Mouse (Mus musculus) WW6 (cell line): ENCODE measurements around the gene Pde12.
"Not testable (repeated sequence)": the region's sequence is repeated elsewhere in the genome, so short reads cannot be mapped to it uniquely, and the experiment has no call there.

Source experiments
- DNase-seq: peaks from one replicate; pipeline ENCODE4 v3.0.0-alpha.2; 2013; ENCODE audit warnings: low read depth, low spot score

The Pde12 gene

DNA sequence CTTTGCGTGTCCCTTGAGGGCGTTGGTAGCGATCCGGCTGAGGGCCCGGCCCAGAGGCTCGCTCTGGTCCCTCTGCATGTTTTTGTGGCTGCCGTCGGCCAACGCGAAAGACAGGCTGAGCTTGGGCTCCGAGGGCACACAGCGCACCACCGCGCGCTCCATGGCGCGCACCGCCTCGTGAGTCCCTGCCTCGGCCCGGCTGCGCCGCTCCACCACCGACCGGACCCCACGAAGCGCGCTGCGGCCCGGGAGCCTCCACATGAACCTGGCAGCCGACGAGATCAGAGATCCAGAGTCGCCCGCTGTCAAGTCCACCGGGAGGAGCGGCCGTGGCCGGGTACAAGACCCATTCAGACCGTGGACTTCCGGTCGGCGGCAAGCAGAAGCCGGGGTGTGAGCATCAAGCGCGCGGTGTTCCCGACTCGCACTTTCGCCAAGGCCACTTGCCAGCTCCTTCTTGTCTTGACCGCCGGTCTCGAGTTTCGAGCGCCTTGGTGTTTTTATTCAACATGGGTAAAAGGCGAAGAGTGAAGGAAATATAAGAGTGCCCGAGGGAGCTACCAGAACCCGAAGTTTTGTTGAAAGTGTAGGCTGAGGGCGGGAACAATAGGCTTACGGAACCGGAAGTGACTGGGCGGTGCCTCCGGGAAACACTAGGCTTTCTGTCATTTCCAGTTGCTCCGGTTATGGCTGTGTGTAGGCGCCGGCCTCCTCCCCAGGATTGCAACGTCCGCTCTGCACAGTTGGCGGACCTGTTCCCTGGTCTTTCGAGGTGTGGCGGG, at the start of gene Pde12:
Gene Pde12 (minus strand): TSS at position 592 of the 782 bp plus-strand sequence.
- DNase-seq = peak; percentile 71

DNA sequence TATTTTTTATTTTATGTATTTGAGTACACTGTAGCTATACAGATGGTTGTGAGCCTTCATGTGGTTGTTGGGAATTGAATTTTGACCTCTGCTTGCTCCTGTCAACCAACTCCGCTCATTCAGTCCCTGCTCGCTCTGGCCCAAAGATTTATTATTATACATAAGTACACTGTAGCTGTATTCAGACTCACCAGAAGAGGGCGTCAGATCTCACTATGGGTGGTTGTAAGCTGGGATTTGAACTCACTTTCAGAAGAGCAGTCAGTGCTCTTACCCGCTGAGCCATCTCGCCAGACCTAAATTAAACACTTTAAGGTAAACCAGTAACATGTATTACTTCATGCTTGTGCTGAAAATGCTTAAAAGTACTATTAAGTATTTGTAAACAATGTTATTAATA, 35.6 kb upstream of the Pde12 start:
- DNase-seq = not testable (repeated sequence)

DNA sequence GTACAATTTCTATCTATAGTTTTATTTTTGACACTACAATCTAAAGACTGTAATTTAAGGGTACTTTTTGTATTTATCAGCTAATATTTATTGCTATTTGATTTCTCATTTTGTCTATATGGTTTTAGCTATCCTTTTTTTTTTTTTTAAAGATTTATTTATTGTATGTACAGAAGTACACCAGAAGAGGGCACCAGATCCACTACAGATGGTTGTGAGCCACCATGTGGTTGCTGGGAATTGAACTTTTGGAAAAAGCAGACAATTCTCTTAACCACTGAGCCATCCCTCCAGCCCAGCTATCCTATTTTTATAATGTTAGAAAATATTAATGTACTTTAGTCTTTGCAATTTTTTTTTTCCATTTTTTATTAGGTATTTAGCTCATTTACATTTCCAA, 28.2 kb upstream of the Pde12 start:
- no peak for DNase-seq

DNA sequence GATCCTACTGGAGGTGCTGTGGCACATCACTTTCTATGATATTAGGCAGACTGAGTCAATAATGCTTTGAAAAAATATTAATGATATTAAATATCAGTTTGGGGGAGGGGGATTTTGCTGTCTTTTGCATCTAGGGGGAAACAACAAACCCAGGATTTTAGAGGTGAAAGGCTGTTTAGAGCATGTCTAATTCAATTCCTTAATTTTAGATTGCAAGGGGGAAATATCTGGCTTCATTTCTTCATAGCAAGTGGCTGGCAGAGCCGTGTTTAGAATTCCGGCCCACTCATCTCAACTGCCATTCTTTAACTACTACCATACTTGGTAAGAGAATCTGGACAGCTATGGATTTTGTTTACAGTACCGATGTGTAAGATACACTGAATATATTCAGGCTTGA, 23.3 kb upstream of the Pde12 start, which contains the start of gene Dnah12:
Gene Dnah12 (plus strand): TSS at position 301 of the 400 bp plus-strand sequence.
- no peak for DNase-seq

DNA sequence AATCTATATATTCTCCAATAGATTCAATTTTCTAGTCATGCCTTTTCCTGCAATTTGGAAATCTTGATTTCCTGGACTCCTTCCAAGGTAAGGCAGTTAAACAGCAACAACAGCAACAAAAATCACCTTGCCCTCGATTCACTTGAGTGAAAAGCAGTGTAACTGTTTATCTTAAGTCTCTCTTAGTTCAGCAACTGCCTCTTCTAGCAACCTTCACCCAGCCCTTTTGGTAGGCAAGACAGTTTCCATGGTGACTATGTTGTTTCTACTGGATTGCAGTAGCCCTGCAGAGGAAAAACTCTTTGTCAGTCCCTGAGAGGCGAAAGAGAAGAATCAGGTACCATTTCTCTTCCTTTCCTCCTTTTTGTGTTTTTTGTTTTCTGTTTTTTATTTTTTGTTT, 21.7 kb upstream of the Pde12 start:
- DNase-seq = no peak

DNA sequence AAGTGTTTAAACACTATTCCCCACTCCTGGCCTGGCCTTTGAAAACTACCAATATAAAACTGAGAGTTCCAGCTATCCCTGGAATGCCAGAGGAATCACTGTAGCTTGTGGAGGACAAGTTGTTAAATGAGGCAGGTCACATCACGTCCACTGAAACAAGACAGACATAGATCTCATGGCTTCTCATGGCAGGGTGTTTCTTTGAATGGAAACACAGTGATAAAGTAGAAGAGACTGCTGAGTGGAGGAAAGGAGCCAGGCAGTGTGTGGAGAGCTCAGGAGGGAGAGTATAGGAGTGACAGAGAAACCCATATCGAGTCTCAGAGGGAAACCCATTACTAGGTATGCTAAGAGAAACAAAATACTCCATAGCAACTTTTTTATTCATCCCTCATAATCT, 21.0 kb upstream of the Pde12 start:
- DNase-seq = no peak

DNA sequence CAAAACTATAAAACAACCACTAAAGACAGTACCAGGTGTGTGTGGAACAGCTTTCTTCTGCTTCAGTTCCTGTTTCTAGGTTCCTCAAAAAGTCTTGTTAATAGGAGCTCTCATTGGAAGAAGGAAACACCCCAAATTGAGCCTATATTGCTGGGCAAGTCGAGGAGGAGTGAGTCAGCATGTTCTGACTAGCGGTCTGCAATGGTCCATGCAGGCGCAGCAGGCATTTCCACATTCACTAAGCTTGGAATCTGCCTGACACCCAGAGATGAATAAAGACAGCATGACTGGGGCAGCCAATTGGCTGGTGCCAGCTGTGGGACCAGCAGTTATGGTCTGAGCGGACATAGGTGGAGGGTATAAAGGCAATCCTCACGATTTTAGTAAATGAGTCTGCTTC, 6.1 kb upstream of the Pde12 start:
- no peak for DNase-seq

DNA sequence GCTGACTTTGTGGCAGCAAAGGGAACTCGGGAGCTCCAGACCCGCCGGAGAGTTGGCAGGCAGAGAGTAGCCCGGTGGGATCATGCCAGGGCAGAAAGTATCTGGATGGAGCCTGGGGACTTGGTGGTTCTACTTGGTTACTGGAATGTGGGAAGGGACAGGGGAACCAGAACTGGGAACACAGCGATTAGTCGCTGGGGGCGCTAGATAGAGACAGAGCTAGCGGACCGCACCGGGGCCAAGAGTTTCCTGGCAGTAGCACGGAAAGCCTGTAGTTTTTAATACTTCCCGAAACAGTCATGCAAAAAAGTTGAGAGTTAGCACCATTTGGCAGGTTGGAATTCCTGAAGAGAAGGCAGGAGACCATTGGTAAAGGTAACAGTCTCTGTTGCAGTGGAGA, 5.7 kb upstream of the Pde12 start:
- DNase-seq = peak; percentile 49

DNA sequence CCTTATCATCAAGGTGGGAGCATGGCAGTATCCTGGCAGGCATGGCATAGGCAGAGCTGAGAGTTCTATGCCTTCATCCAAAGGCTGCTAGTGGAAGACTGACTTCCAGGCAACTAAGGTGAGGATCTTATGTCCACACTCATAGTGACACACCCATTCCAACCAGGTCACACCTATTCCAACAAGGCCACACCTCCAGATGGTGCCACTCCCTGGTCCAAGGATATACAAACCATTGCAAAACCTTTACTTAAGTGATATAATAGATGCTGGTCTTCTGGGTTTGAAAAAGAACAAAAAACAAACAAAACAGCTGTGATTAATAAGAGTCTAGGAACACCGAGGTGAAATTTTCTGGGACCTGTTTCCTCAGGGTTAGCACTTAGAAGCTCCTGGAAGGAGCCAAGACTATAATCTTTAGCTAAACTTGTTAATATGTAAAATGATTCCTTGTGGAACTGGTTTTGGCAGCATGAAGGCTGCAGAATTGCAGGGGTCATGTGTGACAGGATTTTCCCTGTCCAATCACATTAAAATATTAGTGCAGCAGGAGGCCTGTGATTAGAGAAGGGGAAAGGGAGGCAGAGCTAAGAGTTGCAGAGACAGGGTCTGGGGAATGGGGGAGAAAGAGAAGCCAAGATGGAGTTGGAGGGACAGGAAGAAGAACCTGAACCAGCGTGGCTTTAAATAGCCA, 4.9 kb upstream of the Pde12 start:
- DNase-seq = not testable (repeated sequence)

DNA sequence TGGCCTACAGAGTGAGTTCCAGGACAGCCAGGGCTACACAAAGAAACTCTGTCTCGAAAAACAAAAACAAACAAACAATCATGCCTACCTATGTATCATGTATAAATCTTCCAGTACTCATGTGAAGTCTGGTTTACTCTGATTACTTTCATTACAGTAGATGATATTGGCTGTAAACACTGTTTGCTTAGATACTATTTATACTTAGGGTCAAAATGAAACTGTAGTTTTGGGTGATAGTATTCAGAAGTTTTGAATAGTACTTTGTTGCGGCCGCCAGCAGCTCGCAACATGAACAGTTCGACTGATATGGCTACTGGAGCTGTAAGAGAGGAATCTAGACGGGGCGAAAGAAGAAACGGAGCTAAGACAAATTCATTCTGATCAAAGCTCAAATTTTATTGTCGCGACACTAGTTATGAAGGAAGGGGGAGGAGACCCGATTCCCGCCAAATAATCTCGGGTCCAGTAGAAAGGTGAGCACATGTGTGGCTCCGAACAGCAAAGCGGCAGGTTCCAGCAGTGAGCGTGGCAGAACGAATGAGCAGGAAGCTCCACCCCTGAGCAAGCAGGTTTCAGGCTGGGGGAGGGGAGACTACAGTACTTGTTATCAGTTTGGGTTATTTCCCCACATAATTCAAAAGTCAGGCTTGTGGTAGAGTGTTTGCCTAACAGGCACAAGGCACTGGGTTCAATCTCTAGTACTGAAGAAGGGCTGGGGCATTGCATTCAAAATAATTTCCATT, 2.4 kb upstream of the Pde12 start:
- DNase-seq = not testable (repeated sequence)

DNA sequence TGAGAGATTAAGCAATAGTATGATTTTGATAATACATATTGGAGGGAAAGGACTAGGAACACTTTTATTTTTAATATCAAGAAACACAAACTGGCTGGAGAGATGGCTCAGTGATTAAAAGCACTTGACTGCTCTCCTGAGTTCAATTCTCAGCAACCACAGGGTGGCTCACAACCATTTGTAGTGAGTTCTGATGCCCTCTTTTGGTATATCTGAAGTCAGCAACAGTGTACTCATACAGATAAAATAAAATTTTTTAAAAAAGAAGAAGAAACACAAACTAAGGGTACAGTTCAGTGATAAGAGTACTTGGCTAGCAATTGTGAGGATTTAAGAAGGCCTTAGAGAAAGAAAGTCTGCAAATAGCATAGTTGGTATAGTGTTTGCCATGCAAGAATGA, 1.3 kb upstream of the Pde12 start:
- no peak for DNase-seq

DNA sequence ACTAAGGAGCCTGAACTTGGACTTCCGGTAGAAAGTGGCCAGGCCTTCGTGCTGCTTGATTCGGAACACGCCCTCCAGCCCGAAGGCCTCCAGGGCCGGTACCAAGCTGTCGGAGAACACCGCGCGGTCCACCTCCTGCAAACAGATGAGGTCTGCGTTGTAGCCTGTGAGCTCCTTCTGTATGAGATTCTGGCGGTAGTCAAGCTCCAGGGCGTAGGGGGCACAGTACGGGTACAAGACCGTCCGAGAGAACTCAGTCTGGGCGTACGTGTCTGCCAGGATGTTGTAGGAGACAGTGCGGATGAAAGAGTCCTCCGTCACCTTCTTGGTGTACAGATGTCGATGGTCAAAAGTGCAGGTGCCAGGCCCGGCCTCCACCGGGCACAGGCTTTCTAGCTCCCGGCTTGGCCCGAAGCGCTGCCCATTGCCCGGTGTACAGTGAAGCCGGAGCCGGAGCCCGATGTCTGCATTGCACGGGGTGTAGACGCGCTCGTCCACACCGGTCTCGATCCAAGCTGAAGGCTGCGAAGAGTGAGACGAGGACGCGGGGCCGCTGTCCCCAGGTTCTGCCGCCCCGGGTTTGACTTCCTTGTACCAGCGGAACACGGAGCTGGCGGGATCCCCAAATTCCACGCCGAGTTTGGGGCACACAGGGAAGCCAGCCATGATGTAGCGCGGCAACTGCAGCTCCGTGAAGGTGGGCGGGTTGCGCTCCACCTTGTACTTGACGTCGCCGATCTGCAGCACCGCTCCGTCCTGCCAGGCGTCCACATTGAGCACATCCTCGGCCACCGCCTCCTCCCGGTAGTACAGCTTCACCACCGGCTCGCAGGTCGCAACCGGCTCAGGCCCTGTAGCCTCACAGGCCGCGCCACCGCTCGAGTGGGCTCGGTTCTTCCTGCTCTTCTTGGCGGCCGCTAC, 1.1 kb downstream of the Pde12 start:
- DNase-seq = no peak

DNA sequence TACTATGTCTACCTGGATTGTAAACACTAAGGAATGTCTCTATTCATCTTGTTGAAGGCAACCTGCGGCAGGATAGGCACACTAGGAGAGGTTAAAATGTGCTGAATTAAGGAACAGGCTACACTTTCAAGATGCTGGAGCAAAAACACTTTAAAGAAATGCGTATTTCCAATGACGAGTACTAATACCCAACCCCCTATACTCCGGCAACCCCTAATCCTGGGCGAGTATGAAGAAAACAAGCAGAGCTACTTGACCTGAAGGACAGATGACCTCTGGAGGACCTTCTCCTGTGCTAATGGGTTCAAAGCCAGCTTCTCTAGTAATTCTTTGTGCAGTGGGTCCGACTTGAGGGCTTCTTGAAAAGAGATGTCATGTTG, 1.7 kb downstream of the Pde12 start:
- no peak for DNase-seq

DNA sequence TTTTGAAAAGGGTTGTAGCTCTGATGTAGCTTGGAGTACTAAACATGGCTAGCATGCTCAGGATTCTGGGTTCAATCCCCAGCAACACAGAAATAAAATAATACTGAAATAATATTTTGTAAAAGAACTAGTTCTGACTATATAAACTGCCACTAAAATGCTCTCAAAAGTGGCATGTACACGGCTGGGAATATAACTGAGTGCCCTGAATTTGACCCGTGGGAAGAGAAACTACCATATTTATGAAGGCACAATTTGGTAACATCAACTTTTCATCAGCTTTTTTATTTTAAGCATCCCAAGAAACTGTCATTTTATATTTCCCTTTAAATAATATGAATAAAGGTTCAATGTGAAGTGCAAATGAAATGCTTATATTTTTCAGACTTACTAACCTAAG, 5.8 kb downstream of the Pde12 start:
- DNase-seq = no peak

DNA sequence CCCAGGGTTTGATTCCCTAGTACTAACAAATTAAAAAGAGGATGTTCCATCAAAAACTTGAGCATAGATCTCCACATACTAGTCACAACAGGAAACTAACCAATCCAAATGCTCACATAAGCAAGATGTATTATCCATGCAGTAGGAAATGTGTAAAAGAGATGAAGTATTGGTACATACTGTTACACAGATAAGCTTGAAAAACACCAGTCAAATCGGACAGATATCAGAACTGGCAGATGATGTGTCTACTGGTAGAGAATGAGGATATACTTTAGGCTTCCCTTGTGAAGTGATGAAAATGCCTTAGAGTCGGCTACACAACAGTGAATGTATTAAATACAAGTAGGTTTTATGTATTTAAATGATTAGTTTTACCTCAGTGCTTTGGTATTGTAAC, 7.2 kb downstream of the Pde12 start:
- DNase-seq = no peak

DNA sequence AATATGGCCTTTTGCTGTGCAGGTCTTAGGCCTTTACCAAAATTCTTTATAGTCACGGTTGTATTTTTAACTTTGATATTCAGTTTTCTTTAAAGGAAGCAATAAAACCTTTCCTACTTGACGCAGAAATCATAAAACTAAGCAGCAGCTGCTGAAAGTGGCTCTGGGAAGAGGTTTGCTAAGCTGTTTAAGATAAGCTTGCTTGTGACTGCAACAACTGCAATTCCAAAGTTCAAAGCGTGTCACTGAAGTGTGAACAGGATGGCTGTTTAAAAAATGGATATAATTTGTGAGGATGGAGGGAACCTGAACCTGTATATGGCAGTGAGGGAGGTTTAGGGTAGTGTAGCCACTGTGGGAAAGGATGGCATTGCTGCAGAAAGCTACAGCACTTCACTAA, 7.7 kb downstream of the Pde12 start:
- DNase-seq = no peak

DNA sequence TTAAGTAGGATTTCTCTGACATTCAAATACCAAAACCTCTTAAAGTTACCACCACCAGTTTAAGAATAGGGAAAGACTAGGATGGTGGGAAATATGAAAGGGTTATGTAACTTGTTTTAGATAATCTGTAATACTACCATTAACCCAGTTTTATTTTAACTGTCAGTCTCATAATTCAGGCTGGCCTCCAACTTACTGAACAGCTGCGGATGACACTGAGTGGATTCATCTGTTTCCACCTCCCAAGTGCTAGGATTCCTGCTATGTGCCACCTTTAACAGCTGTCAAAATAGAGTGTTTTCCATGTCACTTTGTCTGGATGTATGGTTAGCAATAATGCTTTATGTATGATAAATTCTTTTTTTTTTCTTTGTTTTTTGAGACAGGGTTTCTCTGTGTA, 9.4 kb downstream of the Pde12 start:
- no peak for DNase-seq

DNA sequence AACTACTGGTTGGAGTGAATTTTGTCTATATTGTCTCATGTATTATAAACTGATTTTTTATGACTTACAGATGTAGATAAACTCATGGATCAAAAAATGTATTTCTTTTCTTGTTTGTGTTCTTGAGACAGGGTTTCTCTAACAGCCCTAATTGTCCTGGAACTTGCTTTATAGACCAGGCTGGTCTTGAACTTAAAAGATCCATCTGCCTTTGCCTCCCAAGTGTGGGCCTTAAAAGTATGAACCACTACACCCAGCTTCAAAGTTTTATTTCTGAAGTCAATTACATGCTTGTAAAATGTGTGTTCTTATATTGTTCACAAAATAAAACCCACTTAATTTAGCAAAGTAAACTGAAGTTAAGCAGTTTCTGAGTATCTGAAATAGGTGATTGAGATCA, 11.5 kb downstream of the Pde12 start:
- no peak for DNase-seq

DNA sequence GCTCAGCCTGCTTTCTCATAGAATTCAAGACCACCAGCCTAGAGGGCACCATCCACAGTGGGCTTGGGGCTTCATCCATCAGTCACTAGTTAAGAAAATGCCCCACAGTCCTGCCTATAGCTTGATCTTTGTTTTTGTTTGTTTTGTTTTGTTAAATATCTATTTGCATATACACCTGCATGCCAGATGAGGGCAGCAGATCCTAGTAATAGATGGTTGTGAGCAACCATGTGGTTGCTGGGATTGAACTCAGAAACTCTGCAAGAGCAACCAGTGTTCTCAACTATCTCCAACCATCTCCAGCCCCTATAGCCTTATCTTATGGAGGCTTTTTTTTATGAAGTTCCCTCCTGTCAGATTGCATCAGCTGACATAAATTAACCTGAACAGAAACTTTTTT, 17.8 kb downstream of the Pde12 start:
- DNase-seq = no peak

DNA sequence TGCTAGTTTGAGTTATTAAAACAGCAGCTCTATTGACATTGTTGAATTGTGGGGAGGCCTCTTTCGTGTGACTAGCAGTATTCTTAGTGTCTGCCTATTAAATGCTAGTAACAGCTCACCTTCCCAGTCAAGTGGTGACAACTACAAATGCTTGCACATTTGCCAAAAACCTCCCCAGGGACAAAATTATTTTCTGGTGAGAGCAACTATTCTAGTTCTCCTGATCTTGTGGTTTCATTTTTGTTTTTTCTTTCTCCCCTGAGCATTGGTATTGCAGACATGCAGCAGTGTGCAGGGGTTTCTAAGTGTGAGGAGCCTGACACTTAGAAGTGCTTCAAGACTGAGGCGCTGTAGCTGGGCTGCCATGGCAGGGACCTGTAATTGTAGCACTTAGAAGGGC, 21.9 kb downstream of the Pde12 start:
- no peak for DNase-seq

DNA sequence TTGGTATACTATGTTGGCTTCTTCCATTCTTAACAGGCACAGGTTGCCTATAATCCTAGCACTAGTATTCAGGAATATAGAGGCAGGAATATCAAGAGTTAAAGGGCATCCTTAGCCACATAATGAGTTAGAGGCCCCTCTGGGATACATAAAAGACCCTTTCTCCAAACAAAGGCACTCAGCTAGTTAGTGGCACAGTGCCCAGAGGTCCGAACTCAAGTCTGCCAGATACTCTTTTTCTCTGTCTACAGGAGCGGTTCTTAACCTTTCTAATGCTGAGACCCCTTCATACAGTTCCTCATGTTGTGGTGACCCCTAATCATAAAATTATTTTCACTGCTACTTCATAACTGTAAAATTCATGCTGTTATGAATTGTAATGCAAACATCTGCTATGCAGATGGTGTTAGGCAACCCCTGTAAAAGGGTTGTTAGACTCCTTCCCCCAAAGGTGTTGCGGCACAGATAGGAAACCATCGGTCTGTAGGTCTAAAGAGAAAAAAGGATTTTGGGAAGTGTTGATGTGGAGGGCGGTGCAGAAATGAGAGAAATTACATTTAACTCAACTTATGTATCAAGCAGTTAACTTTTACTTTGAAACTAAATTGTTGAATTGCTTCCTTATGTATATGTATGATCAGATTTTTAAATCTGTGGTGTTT, 23.6 kb downstream of the Pde12 start:
- DNase-seq = no peak
